Mouse (Mus musculus) left cerebral cortex, postnatal 14 days (tissue): ENCODE data around the gene Nt5c2. TPM values are rescaled to one million over a fixed set of nuclear protein-coding genes. Genes with fewer than 3 reads are reported as not detected.

ENCODE experiments used
- DNase-seq, 2 experiments: peaks; one replicate each; pipeline ENCODE4 v3.0.0; 2021 to 2022; ENCODE audit warnings: low spot score in 2 of 2, mixed read lengths in 1 of 2
- intact Hi-C: fragments of 180-260 bp; cut with DNase I; formaldehyde crosslinking; loops from one replicate; pipeline ENCODE4 v1.15.1; 2025
- total RNA-seq, 2 experiments: library from RNA; stranded (reverse); gene quantifications; 2 replicates each; pipeline ENCODE4 v1.2.3; 2021

Gene Nt5c2
- total RNA-seq, 2 experiments from 2014 or later: 67.1 to 70.7 TPM

GRCm38 (mm10) chr19:46957971-46958370 is 57.0 kb downstream of the Nt5c2 start:
- DNase-seq: no peak
- intact Hi-C loops: no loop called here

DNA sequence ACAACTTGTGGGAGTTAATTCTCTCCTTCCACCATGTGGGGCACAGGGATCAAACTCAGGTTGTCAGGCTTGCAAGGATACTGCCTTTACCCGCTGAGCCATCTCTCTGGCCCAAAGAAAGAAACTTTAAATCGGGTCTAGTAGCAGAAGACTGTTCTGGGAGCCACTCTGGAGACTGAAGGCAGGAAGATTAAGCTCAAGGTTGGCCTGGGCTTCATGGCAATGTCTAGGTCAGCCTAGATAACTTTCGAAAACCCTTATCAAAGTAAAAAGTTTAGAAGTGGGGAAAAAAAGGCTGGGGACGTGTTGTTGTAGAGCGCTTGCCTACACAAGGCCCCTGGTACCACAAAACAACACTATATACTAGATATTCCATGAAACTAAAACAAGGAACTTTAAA is 58.0 kb downstream of the Nt5c2 start:
- no peak for DNase-seq
- intact Hi-C loops: no loop called here

DNA sequence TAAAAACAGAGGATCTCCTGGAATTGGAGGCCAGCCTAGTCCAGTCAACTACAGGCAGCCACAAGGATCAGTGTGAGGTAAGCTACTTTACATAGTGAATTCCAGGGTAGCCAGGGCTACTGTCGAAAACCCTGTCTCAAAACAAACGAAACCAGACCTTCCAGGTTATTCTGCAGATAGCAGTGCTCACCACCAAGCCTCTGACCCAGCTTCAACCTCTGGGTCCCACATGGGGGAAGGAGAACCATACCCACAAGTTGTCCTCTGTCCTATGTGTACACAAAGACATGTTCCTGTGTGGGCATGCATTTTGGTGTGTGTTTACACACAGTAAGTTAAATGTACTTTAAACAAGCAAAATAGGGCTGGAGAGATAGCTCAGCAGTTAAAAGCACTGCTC is 58.5 kb downstream of the Nt5c2 start:
- intact Hi-C loops: no loop called here

GRCm38 (mm10) chr19:46955630-46956029 is 59.3 kb downstream of the Nt5c2 start:
- intact Hi-C loops: no loop called here

More for the DNA sequence above, 58.5 kb downstream of the Nt5c2 start:
- DNase-seq: no peak

DNA sequence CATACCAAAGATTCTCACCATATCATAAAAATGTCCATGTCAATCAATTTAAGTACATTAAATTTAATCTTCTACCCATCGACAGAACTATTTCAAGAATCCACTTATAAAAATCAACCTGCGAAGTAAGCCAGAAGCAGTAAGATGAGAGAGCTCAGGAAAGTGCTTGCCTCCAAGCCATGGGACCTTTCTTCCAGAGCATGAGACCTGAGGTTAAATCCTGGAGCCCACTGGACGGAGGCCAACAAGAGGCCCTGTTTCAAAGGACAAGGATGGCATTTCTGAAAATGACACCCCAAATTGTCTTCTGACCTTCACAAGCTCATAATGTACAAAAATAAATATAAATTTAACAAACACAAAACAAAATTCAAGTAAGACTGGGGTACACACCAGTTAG is 61.4 kb downstream of the Nt5c2 start:
- intact Hi-C loops: no loop called here
- no peak for DNase-seq

More at GRCm38 (mm10) chr19:46955630-46956029, 59.3 kb downstream of the Nt5c2 start:
- peak; percentile 43 to 63 for DNase-seq

- intact Hi-C loops: no loop called here
- no peak for DNase-seq
Measured at GRCm38 (mm10) chr19:46952986-46953385, 62.0 kb downstream of the Nt5c2 start.

DNA sequence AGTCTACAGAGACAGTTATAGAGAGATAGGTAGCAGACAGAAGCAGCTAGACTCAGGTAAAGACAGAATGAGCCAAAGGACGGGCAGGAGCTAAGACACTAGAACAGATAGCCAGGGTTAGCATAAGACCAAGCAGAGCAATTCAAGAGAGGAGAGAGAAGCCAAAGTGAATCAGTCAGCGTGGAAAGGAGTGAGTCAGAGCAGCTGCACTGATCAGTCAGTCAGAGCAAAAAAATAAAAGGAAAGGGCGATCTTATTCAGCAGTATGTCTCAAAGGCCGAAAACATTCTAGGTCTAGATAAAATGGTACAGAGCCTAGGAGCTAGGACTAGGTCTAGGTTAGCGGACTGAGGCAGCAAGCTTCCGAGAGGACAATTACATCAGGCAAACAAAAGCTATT is 70.6 kb downstream of the Nt5c2 start:
- intact Hi-C loops: no loop called here
- no peak for DNase-seq

DNA sequence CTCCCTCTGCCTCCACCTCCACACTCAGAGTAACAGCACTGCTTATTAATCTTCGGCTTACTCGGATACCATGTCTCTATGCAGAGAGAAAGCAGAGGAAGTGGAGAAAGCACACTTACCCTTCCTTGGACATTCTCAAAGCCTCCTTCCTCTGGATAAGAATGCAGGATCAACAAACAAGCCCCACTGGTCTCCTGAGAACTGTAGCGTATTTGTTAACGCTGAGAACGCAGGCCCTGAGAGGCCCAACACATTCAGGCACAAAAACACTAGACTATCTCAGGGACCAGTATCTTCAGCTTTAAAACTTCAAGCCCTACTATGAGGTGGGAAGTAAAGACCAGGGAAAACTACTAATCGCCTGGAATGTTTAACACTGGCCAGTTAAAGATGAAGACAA is 77.8 kb downstream of the Nt5c2 start:
- no peak for DNase-seq
- intact Hi-C loops: no loop called here

- intact Hi-C loops: no loop called here
Measured at GRCm38 (mm10) chr19:46934025-46934424, 80.9 kb downstream of the Nt5c2 start.

DNA sequence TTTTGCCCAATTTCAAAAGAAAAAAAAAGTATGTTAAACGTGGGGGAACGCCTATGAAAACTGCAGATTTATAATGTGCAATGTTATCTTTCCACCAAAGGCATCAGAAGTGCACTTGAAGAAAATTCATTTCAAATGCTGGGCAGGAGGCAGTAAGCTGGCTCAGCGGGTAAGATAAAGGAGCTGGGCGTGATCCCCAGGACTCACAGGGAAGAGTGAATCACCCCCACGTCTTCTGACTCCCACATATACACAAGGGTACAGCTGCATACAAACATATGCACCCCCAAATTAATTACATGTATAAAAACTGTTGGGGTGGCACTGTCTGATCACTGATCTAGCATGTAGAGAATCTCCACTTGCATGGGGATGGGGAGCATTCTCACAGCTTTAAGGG is 82.3 kb downstream of the Nt5c2 start:
- DNase-seq: no peak
- intact Hi-C loops: no loop called here

More at GRCm38 (mm10) chr19:46934025-46934424, 80.9 kb downstream of the Nt5c2 start:
- DNase-seq: peak in 1 of 2 experiments; percentile 20

- intact Hi-C loops: no loop called here
- DNase-seq: no peak
Measured at GRCm38 (mm10) chr19:46930026-46930425, 84.9 kb downstream of the Nt5c2 start.

DNA sequence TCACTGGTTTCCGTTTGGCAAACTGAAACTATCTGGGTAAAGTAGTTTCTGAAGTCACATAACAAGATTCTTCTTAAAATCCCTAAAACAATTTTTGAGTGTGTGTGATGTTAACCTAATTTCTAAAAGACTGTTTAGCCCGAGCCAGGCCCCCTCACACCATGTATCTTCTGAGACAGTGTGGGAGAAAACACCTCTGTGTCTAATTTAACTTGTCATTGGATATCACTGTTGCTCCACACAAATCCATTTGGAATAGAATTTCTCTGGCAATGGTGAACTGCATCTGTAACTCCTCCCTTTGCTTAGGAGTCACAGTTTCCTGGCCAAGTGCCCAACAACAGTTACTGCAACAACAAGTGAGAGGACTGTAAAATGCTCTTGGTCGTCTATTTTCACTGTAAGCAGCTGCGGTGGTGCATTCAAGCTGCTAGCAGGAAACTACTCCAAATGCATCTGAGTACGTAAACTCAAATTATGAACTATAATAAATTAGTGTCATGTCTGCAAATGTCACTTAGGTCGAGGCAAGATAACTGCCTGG is 85.8 kb downstream of the Nt5c2 start:
- intact Hi-C loops: no loop called here
- peak; percentile 47 to 55 for DNase-seq

DNA sequence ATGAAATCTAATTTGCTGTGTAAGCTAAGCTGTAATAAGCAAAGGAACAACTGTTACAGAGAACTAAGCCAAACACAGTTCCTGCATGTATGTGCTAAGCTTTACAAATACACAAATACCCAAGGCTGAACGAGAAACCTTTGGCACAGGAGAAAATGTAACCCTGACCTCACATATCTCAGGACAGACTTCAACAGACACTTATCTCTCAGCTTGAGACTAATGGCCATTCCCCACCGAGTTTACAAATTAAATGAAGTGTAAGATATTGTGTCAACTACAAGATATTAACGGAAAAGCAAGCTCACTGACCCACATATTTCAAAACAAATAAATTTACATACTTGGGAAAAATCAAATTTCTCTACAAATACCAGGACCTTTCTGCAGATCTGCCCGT is 86.8 kb downstream of the Nt5c2 start:
- intact Hi-C loops: no loop called here
- DNase-seq: no peak

- intact Hi-C loops: no loop called here
- DNase-seq: no peak
Measured at GRCm38 (mm10) chr19:46926951-46927350, 88.0 kb downstream of the Nt5c2 start.

DNA sequence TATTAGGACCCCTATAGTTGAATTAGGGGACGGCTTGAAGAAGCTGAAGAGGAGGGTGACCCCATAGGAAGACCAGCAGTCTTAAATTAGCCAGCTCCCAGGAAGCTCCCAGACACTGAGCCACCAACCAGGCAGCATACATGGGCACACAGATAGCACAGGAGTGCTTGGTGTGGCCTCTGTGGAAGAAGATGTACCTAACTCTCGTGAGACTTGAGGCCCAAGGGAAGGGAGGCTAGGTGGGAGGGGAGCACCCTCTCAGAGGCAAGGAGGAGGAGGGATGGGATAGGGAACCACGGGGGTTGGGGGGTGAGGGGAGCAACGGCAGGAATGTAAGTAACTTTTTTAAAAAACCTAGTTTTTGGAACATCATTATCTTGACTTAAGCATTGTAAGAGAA is 88.6 kb downstream of the Nt5c2 start:
- no peak for DNase-seq
- intact Hi-C loops: no loop called here

DNA sequence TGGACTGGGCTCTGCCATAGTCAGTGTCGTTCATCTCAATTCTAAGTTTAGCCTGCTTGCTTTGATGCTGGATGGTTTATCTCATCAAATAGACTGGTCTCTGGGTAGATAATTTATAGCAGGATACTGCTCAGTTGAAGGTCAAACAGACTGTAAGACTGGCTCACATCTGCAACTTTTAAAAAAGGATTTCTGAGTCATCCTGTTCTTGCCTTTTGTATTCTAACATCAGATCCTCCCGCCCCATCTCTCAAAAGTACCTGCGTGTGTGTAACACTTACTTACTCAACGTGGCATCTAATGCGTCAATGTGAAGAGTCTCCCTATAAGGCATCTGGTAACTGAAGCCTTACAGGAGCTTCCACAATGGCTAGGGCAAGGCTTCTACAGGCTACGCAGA is 94.4 kb downstream of the Nt5c2 start:
- DNase-seq: no peak
- intact Hi-C loops: no loop called here

- intact Hi-C loops: no loop called here
Measured at GRCm38 (mm10) chr19:46915406-46916080, 99.4 kb downstream of the Nt5c2 start.

GRCm38 (mm10) chr19:46913626-46914025 is 101.3 kb downstream of the Nt5c2 start:
- no peak for DNase-seq
- intact Hi-C loops: no loop called here

More at GRCm38 (mm10) chr19:46915406-46916080, 99.4 kb downstream of the Nt5c2 start:
- DNase-seq: no peak

GRCm38 (mm10) chr19:46911492-46911891 is 103.5 kb downstream of the Nt5c2 start:
- no peak for DNase-seq
- intact Hi-C loops: no loop called here

DNA sequence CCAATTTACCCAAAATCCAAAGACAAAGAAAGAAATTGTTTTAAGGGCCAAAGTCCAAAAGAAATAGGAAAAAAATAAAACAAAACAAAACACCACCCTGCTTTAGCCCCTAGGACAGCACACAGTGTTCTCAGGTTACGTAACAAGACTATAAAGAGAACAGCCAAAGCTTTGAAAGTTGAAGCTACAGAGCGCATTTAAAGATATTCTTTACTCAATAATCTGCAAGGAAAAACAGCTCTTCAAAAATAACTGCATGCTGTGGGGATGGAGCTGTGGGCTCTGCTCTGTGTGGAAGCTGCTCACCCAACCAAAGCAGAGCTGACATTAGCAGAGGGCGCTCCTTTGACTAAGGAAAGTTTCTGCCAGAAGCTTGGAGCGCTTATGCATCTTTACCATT is 106.0 kb downstream of the Nt5c2 start:
- DNase-seq: peak; percentile 33 to 68
- intact Hi-C loops: loop anchor here (5.0 kb wide), 1 partner anchor 53 kb away; no protein-coding TSS in a partner anchor

GRCm38 (mm10) chr19:46908207-46908606 is 106.7 kb downstream of the Nt5c2 start:
- intact Hi-C loops: loop anchor here (5.0 kb wide), 1 partner anchor 54 kb away; no protein-coding TSS in a partner anchor
- DNase-seq: no peak
